Mouse (Mus musculus) limb, embryonic 14.5 days (tissue): ENCODE results near the gene Cd9. TPM values are rescaled to one million over a fixed set of nuclear protein-coding genes. Genes with fewer than 3 reads are reported as not detected.
A peak's percentile ranks its signal among the peaks of the same experiment; 100 is the strongest.

Experiments used
- ATAC-seq: fragments of 200-750 bp; cut with Nextera tagmentation; 2 replicates; pipeline ENCODE4 v1.8.0; 2017; ENCODE audit warnings: low read depth, moderate number of reproducible peaks, moderate TSS enrichment; ENCODE audit not compliant: low FRiP score
- DNase-seq: peaks from one replicate; pipeline ENCODE4 v3.0.0-alpha.2; 2015; ENCODE audit warnings: low spot score
- H3K27ac ChIP-seq: fragments of 300-500 bp; sonication (generic); replicated peaks from 2 replicates; pipeline ENCODE4 v1.5.1; 2014; ENCODE audit warnings: low read depth, mild to moderate bottlenecking, low read length, moderate library complexity, mixed read lengths
- H3K27me3 ChIP-seq: fragments of 300-500 bp; sonication (generic); 2 replicates; pipeline ENCODE4 v1.6.1; 2014; ENCODE audit warnings: low read length, mixed read lengths; ENCODE audit not compliant: control insufficient read depth, insufficient read depth
- H3K36me3 ChIP-seq: fragments of 300-500 bp; sonication (generic); 2 replicates; pipeline ENCODE4 v1.6.1; 2014; ENCODE audit warnings: mild to moderate bottlenecking, low read length, moderate library complexity, mixed read lengths; ENCODE audit not compliant: control insufficient read depth, insufficient read depth
- H3K4me1 ChIP-seq: fragments of 300-500 bp; sonication (generic); 2 replicates; pipeline ENCODE4 v1.6.1; 2014; ENCODE audit warnings: antibody characterized with exemption, low read length, mixed read lengths; ENCODE audit not compliant: control insufficient read depth, insufficient read depth
- H3K4me2 ChIP-seq: fragments of 300-500 bp; sonication (generic); replicated peaks from 2 replicates; pipeline ENCODE4 v1.6.1; 2014; ENCODE audit warnings: low read depth, mild to moderate bottlenecking, low read length, moderate library complexity; ENCODE audit not compliant: severe bottlenecking
- H3K4me3 ChIP-seq: fragments of 300-500 bp; sonication (generic); replicated peaks from 2 replicates; pipeline ENCODE4 v1.5.1; 2014; ENCODE audit warnings: low read length
- H3K9ac ChIP-seq: fragments of 300-500 bp; sonication (generic); 2 replicates; pipeline ENCODE4 v1.6.1; 2014; ENCODE audit warnings: mild to moderate bottlenecking, low read depth, low read length, moderate library complexity; ENCODE audit not compliant: severe bottlenecking
- H3K9me3 ChIP-seq: fragments of 300-500 bp; sonication (generic); 2 replicates; pipeline ENCODE4 v1.6.1; 2016; ENCODE audit warnings: low read length; ENCODE audit not compliant: control insufficient read depth
- POLR2A ChIP-seq: fragments of 200-500 bp; IDR thresholded peaks from 2 replicates; pipeline ENCODE4 v1.8.0; 2012; ENCODE audit warnings: inconsistent platforms, mild to moderate bottlenecking, moderate library complexity, borderline replicate concordance; ENCODE audit not compliant: insufficient read depth, insufficient read length; ENCODE audit errors: extremely low read depth
- WGBS: fragments of 180-500 bp; shearing (Covaris S2); extraction: QIAGEN DNeasy Blood & Tissue Kit; methylation state at CpG from one replicate; pipeline ENCODE4 v1.1.7; 2014; 5-methylcytosine and 5-hydroxymethylcytosine counted together
- polyA plus RNA-seq, 2 experiments: library from polyadenylated mRNA; depleted of rRNA in 1 of 2; stranded (reverse) in 1 of 2; unstranded in 1 of 2; fragments of >200 nt; fragmentation: Nextera tagmentation in 1 of 2; extraction: Ambion mirVana in 1 of 2; gene quantifications; 2 replicates each; pipeline versions ENCODE4 v1.2.1 to v1.2.3; 2012 to 2014

Cd9 gene
- polyA plus RNA-seq, 2 experiments: 215 to 323 TPM

DNA sequence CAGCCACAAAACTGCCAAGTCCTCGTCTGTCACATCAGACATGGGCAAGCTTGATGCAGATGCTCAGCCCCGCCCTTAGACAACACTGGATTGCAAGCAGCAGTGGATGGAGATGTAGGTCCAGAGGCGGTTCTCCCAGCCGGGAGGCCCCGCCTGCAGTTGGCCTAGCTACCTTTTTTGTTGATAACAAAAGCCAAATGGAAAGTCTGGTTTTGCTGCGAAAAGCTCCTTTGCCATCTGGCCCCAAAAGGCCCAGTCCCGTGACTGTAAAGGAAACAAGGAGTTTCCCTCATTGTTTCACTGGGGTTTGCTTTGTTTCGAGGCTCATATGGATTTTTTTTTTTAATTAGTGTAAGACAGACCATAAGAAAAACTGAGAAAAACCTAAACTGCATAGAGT lies 18.5 kb downstream of the Cd9 start:
- 44% methylated on average over 8 of the region's 8 CpGs for WGBS
- no peaks in the 10 kb centered on the region for H3K9me3 ChIP-seq
- no peak overlapping the region for H3K4me3 ChIP-seq
- H3K4me1 ChIP-seq: peaks cover 58% of the 10 kb centered on the region
- TF ChIP-seq POLR2A: no peak
- no peak overlapping the region for H3K4me2 ChIP-seq
- DNase-seq (no peak), ATAC-seq (no peak)
- no peaks in the 10 kb centered on the region for H3K27me3 ChIP-seq
- peaks cover 10% of the 10 kb centered on the region; the same call in 1 of the 2 replicates for H3K36me3 ChIP-seq
- peak overlapping the region; percentile 69; the same call in 1 of the 2 replicates for H3K27ac ChIP-seq
- H3K9ac ChIP-seq: peak overlapping the region; percentile 7; the same call in 1 of the 2 replicates

DNA sequence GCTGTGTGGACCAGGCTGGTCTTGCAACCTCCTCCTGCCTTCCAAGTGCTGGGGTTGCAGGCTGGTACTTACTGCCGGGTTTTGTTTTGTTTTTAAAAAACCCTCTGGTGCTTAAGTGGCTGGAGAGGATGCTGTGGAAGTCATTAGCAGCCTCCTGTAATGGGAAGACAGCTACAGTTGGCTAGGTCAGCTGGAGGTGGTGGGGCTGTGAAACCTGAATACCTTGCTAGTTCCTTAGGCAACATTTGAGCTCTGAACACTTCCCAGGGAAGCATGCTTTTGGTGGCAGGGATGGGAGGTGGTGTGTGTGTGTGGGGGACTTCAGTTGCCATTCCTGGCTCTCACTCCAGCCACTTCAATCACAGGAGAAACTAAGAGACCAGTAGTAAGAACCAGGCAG lies 19.4 kb downstream of the Cd9 start:
- no peak overlapping the region for H3K4me2 ChIP-seq
- H3K36me3 ChIP-seq: peaks cover 11% of the 10 kb centered on the region; the same call in 1 of the 2 replicates
- no peak overlapping the region for H3K9ac ChIP-seq
- H3K27me3 ChIP-seq: no peaks in the 10 kb centered on the region
- H3K27ac ChIP-seq: peak overlapping the region; percentile 21; the same call in 1 of the 2 replicates
- no peak for TF ChIP-seq POLR2A
- no peaks in the 10 kb centered on the region for H3K9me3 ChIP-seq
- H3K4me3 ChIP-seq: no peak overlapping the region
- H3K4me1 ChIP-seq: peaks cover 49% of the 10 kb centered on the region
- ATAC-seq: no peak
- DNase-seq: no peak
- WGBS: 12% methylated on average over 1 of the region's 1 CpGs

DNA sequence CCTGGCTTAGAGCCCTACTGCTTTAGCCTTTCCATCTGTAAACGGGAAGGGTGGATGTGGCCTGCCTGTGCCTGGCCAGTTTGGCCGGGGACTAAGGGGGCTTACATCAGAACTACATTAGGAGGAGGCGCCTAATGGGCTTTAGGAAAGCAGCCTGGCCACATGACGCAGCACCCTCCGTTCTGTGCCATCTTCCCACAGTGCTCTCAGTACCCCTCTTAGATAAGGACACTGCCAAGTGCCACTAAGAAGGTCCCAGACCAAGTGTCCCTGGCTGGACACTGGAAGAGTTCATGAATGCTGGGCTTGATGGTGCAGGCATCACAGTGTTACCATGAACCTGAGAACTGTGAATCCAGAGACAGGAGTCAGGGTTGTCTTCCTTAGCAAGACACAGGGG lies 20.7 kb downstream of the Cd9 start:
- H3K36me3 ChIP-seq: peaks cover 19% of the 10 kb centered on the region; the same call in 1 of the 2 replicates
- no peaks in the 10 kb centered on the region for H3K9me3 ChIP-seq
- H3K27ac ChIP-seq: no peak overlapping the region
- DNase-seq: no peak
- peaks cover 45% of the 10 kb centered on the region for H3K4me1 ChIP-seq
- no peaks in the 10 kb centered on the region for H3K27me3 ChIP-seq
- no peak overlapping the region for H3K4me3 ChIP-seq
- no peak overlapping the region for H3K4me2 ChIP-seq
- ATAC-seq: no peak
- WGBS: 73% methylated on average over 5 of the region's 5 CpGs
- H3K9ac ChIP-seq: no peak overlapping the region
- no peak for TF ChIP-seq POLR2A

DNA sequence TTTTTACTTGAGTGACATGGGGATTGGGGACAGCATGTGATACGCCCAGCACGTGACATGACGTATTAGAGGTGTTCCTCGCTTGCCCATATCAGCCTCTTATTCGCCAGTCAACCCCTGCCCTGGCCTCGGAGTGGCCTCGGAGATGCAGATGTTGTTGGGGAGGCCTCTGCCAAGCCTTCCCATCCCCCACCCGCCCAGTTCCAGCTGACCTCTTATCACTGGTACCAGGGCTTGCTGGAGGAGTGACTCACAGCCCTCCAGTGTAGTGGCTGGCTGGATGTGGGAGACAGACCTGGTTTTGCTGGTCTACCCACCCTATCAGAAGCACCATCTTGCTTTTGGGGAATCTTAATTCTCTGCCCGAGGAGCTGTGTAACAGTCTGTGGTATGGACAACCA lies 21.3 kb downstream of the Cd9 start:
- TF ChIP-seq POLR2A: no peak
- 91% methylated on average over 9 of the region's 9 CpGs for WGBS
- ATAC-seq (no peak), DNase-seq (no peak)
- H3K27ac ChIP-seq: no peak overlapping the region
- peaks cover 46% of the 10 kb centered on the region for H3K4me1 ChIP-seq
- H3K27me3 ChIP-seq: no peaks in the 10 kb centered on the region
- no peak overlapping the region for H3K4me3 ChIP-seq
- H3K36me3 ChIP-seq: peaks cover 21% of the 10 kb centered on the region; the same call in 1 of the 2 replicates
- H3K9ac ChIP-seq: no peak overlapping the region
- H3K9me3 ChIP-seq: no peaks in the 10 kb centered on the region
- no peak overlapping the region for H3K4me2 ChIP-seq

DNA sequence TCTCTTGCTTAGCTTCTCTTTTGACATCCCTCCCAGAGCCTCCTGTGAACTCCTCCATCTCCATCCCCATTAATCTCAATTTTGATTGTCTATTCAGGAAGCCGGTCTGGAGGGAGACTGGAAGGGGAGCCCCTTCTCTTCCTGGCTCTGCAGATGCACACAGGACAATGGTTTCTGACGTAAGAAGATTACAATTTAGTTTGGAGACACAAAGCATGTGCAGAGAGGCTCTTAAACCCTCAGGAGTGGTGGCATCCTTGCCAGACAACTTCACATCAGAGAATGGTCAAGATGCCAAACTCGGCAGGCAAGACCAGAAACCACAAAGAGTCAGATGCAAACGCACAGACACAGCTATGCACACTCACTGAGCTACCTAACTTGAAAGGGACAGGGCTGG lies 22.7 kb downstream of the Cd9 start:
- TF ChIP-seq POLR2A: no peak
- no peaks in the 10 kb centered on the region for H3K9me3 ChIP-seq
- no peak overlapping the region for H3K4me2 ChIP-seq
- peaks cover 44% of the 10 kb centered on the region for H3K4me1 ChIP-seq
- 0 out of 2 replicates have a peak overlapping the region, but pooled peaks have one; percentile 26 for H3K27ac ChIP-seq
- peaks cover 21% of the 10 kb centered on the region; the same call in 1 of the 2 replicates for H3K36me3 ChIP-seq
- no peak overlapping the region for H3K9ac ChIP-seq
- 67% methylated on average over 4 of the region's 4 CpGs for WGBS
- no peak overlapping the region for H3K4me3 ChIP-seq
- no peaks in the 10 kb centered on the region for H3K27me3 ChIP-seq
- no peak for ATAC-seq
- no peak for DNase-seq
